Mouse (Mus musculus): ENCODE results near the gene Nudc. TPM values are rescaled to one million over a fixed set of nuclear protein-coding genes. Genes with fewer than 3 reads are reported as not detected.

The Nudc gene
- polyA plus RNA-seq, 1 experiment, result 930 TPM

DNA sequence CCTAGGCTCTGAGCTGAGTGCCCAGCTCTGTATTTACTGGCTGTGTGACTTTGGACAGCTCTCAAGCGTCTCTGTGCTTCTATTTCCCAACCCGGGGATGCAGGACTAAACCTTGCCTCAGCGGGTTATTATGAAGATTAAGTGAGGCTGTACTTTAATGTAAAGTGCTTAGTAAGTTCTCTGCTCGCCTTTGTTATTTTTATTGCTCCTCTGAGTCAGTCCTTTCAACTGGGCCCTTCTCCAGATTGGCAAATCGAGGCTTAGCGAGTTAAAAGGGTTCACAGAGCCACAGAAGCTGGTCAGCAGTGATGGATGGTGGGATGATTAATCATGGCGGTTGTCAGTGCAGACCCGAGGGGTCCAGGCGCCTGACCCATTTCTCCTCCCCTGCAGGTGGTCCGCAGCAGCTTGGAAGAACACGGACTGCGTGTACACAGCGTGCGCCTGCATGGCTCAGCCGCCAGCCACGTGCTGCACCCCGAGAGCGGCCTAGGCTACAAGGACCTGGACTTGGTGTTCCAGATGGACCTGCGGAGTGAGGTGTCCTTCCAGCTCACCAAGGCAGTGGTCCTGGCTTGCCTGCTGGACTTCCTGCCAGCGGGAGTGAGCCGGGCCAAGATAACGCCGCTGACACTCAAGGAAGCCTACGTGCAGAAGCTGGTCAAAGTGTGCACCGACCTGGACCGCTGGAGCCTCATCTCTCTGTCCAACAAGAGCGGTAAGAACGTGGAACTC, 59.9 kb downstream of the Nudc start:
- TF ChIP-seq GATA1 (IDR thresholded peaks at IDR 0.05; ENCODE audit: low read length), result no peak

DNA sequence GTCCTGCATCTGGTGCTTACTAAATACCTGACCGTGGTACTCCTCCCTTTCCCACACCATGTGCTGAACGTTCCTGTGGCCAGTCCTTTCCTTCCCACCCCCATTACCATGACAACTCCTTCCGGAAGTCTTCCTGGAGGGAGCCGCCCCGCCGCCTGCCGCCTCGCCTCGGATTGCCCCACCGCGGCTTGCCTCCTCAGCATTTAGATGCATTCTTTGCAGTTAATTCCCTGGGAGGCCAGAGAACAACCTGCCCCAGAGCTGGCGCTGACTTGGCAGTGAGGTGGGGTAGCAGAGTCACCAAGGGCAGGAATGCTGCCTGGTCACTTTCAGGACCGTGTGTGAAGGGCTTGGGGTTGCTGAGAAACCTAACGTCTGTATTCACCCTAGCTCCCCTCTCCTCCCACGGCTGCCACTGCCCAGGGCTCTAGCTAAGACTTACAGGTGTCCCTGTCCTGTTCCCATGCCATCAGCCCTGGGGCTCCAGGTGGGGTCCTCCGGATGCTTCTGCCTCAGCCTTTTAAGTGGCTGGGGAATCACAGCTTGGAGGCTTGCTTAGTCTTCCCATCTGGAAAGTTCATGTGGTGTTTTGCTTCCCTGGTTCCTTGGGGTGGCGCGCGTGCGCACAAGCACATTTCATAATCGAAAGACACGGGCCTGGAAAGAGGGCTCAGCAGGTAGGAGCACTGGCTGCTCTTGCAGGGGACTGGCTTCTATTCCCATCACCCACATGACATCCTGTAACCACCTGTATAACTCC, 61.4 kb downstream of the Nudc start:
- TF ChIP-seq GATA1 (IDR thresholded peaks at IDR 0.05; ENCODE audit: low read length), result no peak

Other genes starting within 250 kb of the Nudc start
- 56.5 and 63.0 TPM in 2 replicates for gene Wdtc1, start 192.5 kb downstream of the Nudc start, polyA plus RNA-seq (2012)
- gene Slc9a1, start 176.3 kb downstream of the Nudc start, polyA plus RNA-seq (2012), result 56.6 and 70.6 TPM in 2 replicates
- gene Tent5b, start 65.9 kb downstream of the Nudc start, polyA plus RNA-seq (2012), result 0.03 TPM in 1 of 2 replicates, not detected in the other
- gene Trnp1, start 47.4 kb downstream of the Nudc start, polyA plus RNA-seq (2012), result not detected in 2 replicates
- not detected in 2 replicates for gene Kdf1, start 27.0 kb downstream of the Nudc start, polyA plus RNA-seq (2012)
- not detected in 2 replicates for gene Nr0b2, start 7.4 kb upstream of the Nudc start, polyA plus RNA-seq (2012)
- gene Gpatch3, start 28.7 kb upstream of the Nudc start, polyA plus RNA-seq (2012), result 12.4 and 13.5 TPM in 2 replicates
- 57.7 and 66.6 TPM in 2 replicates for gene Gpn2, start 38.4 kb upstream of the Nudc start, polyA plus RNA-seq (2012)
- gene Sfn, start 56.2 kb upstream of the Nudc start, polyA plus RNA-seq (2012), result 2.4 and 2.5 TPM in 2 replicates
- 16.8 and 17.2 TPM in 2 replicates for gene Zdhhc18, start 104.2 kb upstream of the Nudc start, polyA plus RNA-seq (2012)
- 16.3 and 17.6 TPM in 2 replicates for gene Pigv, start 126.7 kb upstream of the Nudc start, polyA plus RNA-seq (2012)
- 109 and 180 TPM in 2 replicates for gene Arid1a, start 210.8 kb upstream of the Nudc start, polyA plus RNA-seq (2012)

All from G1E-ER4 (cell line).